Mouse (Mus musculus) hindbrain, embryonic 12.5 days (tissue): Measurements from ENCODE around the gene Mprip. TPM values are rescaled to one million over a fixed set of nuclear protein-coding genes. Genes with fewer than 3 reads are reported as not detected.
"Not testable (repeated sequence)": the region's sequence is repeated elsewhere in the genome, so short reads cannot be mapped to it uniquely, and the experiment has no call there.

Experiments used
- ATAC-seq: fragments of 200-750 bp; cut with Nextera tagmentation; 2 replicates; pipeline ENCODE4 v1.8.0; 2017; ENCODE audit warnings: moderate TSS enrichment; ENCODE audit not compliant: low FRiP score
- H3K27ac ChIP-seq: fragments of 300-500 bp; sonication (generic); 2 replicates; pipeline ENCODE4 v1.5.1; 2016; ENCODE audit warnings: mild to moderate bottlenecking
- H3K27me3 ChIP-seq: fragments of 300-500 bp; sonication (generic); 2 replicates; pipeline ENCODE4 v1.6.1; 2016; ENCODE audit warnings: mild to moderate bottlenecking
- H3K36me3 ChIP-seq: fragments of 300-500 bp; sonication (generic); 2 replicates; pipeline ENCODE4 v1.6.1; 2016; ENCODE audit warnings: mild to moderate bottlenecking
- H3K4me1 ChIP-seq: fragments of 300-500 bp; sonication (generic); 2 replicates; pipeline ENCODE4 v1.6.1; 2016
- H3K4me2 ChIP-seq: fragments of 300-500 bp; sonication (generic); replicated peaks from 2 replicates; pipeline ENCODE4 v1.6.1; 2016; ENCODE audit warnings: mild to moderate bottlenecking
- H3K4me3 ChIP-seq: fragments of 300-500 bp; sonication (generic); 2 replicates; pipeline ENCODE4 v1.5.1; 2016; ENCODE audit warnings: mild to moderate bottlenecking
- H3K9ac ChIP-seq: fragments of 300-500 bp; sonication (generic); 2 replicates; pipeline ENCODE4 v1.6.1; 2016; ENCODE audit warnings: mild to moderate bottlenecking, moderate library complexity
- H3K9me3 ChIP-seq: fragments of 300-500 bp; sonication (generic); replicated peaks from 2 replicates; pipeline ENCODE4 v1.6.1; 2016; ENCODE audit warnings: mild to moderate bottlenecking
- WGBS: fragments of 180-500 bp; shearing (Covaris S2); methylation state at CpG from one replicate; pipeline ENCODE4 v1.1.7; 2016; 5-methylcytosine and 5-hydroxymethylcytosine counted together
- polyA plus RNA-seq: library from polyadenylated mRNA; unstranded; fragments of >200 nt; fragmentation: Nextera tagmentation; extraction: Ambion mirVana; gene quantifications from 2 replicates; pipeline ENCODE4 v1.2.1, GENCODE M21; 2016

Gene Mprip
- polyA plus RNA-seq, 1 experiment from 2014 or later = 113 TPM

GRCm38 (mm10) chr11:59732407-59733066, 71.4 kb downstream of the Mprip start:
- Histone ChIP-seq H3K27me3 (no peaks in the 10 kb centered on the region), H3K9ac (no peak overlapping the region), H3K9me3 (no peaks in the 10 kb centered on the region), H3K36me3 (peaks cover 61% of the 10 kb centered on the region), H3K4me1 (no peaks in the 10 kb centered on the region), H3K4me3 (no peak overlapping the region), H3K4me2 (no peak overlapping the region), H3K27ac (no peak overlapping the region)
- no peak for ATAC-seq
- 58% methylated on average over 1 of the region's 1 CpGs for WGBS

- H3K4me2 ChIP-seq, ATAC-seq, H3K27me3 ChIP-seq, H3K9me3 ChIP-seq, H3K27ac ChIP-seq, H3K4me3 ChIP-seq, H3K9ac ChIP-seq, H3K4me1 ChIP-seq: not testable (repeated sequence)
- peaks cover 61% of the 10 kb centered on the region for H3K36me3 ChIP-seq
- 79% methylated on average over 5 of the region's 5 CpGs for WGBS
Observed at GRCm38 (mm10) chr11:59733600-59733999, 72.5 kb downstream of the Mprip start.

- WGBS = 90% methylated on average over 1 of the region's 1 CpGs
Observed at GRCm38 (mm10) chr11:59734335-59734734, 73.2 kb downstream of the Mprip start.

GRCm38 (mm10) chr11:59735938-59736337, 74.8 kb downstream of the Mprip start:
- H3K27ac ChIP-seq, H3K4me2 ChIP-seq, H3K27me3 ChIP-seq, ATAC-seq, H3K4me1 ChIP-seq, H3K9ac ChIP-seq, H3K4me3 ChIP-seq, H3K9me3 ChIP-seq: not testable (repeated sequence)
- H3K36me3 ChIP-seq = peaks cover 68% of the 10 kb centered on the region
- 92% methylated on average over 4 of the region's 4 CpGs for WGBS

More at GRCm38 (mm10) chr11:59734335-59734734, 73.2 kb downstream of the Mprip start:
- ATAC-seq = no peak
- H3K36me3 ChIP-seq = peaks cover 61% of the 10 kb centered on the region
- H3K4me3 ChIP-seq = no peak overlapping the region
- H3K4me1 ChIP-seq = no peaks in the 10 kb centered on the region
- H3K9ac ChIP-seq = no peak overlapping the region
- no peak overlapping the region for H3K4me2 ChIP-seq
- no peaks in the 10 kb centered on the region for H3K9me3 ChIP-seq
- H3K27ac ChIP-seq = no peak overlapping the region
- no peaks in the 10 kb centered on the region for H3K27me3 ChIP-seq

DNA sequence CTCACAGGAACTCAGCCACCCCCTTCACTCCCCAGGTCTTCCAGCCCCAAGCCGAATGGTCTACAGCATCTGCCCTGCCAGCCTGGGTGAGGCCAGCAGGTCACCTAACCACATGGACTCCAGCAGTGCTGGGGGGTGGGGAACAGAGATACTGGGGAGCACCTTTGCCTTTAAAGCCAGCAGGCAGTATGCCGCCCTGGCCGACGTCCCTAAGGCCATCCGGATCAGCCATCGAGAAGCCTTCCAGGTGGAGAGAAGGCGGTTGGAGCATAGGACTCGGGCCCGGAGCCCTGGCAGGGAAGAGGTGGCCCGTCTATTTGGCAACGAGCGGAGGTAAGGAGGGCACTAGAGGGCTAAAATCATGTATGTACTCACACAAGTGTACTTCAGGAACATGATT, 76.1 kb downstream of the Mprip start:
- Histone ChIP-seq H3K9ac (no peak overlapping the region), H3K27me3 (no peaks in the 10 kb centered on the region), H3K4me3 (no peak overlapping the region), H3K36me3 (peaks cover 69% of the 10 kb centered on the region), H3K27ac (no peak overlapping the region), H3K4me1 (no peaks in the 10 kb centered on the region), H3K9me3 (no peaks in the 10 kb centered on the region), H3K4me2 (no peak overlapping the region)
- whole genome bisulfite sequencing = 94% methylated on average over 12 of the region's 12 CpGs
- no peak for ATAC-seq

DNA sequence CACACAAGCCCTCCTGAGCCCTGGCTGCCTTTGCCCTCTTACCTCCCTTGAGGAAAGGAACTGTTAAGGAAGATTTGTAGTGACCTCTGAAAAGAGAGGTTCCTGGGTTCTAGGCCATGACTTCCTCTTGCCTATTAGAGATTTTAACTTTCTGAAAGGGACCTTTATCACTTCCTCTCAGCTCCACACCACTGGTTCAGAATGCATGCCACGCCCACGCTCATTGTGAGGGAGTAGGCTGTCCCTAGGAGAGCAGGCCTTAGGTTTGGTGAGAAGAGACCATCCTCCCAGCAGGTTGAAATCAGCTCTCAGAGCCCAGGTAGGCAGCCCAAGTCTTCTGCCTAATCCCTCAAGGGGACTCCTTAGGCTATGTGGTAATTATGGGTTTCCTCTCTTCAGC, 78.9 kb downstream of the Mprip start:
- 88% methylated on average over 2 of the region's 2 CpGs for WGBS
- no peaks in the 10 kb centered on the region for H3K4me1 ChIP-seq
- no peak overlapping the region for H3K27ac ChIP-seq
- no peaks in the 10 kb centered on the region for H3K9me3 ChIP-seq
- H3K36me3 ChIP-seq = peaks cover 95% of the 10 kb centered on the region
- H3K4me3 ChIP-seq = no peak overlapping the region
- no peak overlapping the region for H3K9ac ChIP-seq
- H3K27me3 ChIP-seq = no peaks in the 10 kb centered on the region
- H3K4me2 ChIP-seq = no peak overlapping the region
- no peak for ATAC-seq

- Histone ChIP-seq H3K27me3 (no peaks in the 10 kb centered on the region), H3K27ac (no peak overlapping the region), H3K9me3 (no peaks in the 10 kb centered on the region), H3K9ac (no peak overlapping the region), H3K4me2 (no peak overlapping the region), H3K4me3 (no peak overlapping the region), H3K4me1 (no peaks in the 10 kb centered on the region), H3K36me3 (peaks cover 85% of the 10 kb centered on the region)
- no peak for ATAC-seq
- WGBS = 96% methylated on average over 5 of the region's 5 CpGs
Observed at GRCm38 (mm10) chr11:59741915-59742314, 80.8 kb downstream of the Mprip start.

DNA sequence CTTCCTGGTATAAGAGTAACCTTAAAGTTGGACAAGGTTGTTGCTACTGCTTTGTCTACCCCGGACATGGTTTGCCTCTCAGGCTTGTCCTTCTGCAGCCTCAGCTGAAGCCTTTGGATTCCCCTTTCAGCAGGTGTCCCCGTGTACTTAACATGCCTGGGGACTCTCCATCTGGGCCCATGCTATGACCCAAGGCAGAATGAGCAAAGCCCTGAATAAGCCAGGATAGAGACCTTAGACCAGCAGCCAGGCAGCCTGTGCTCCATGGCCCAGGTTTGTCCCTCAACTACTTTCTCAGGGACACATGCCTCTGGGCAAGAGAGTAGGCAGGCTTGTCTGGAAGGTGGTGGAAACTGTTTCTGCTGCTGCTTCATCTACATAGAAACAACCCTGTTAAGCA, 82.2 kb downstream of the Mprip start:
- ATAC-seq = no peak
- Histone ChIP-seq H3K9me3 (no peaks in the 10 kb centered on the region), H3K4me2 (no peak overlapping the region), H3K4me1 (no peaks in the 10 kb centered on the region), H3K9ac (no peak overlapping the region), H3K36me3 (peaks cover 71% of the 10 kb centered on the region), H3K27ac (no peak overlapping the region), H3K4me3 (no peak overlapping the region), H3K27me3 (no peaks in the 10 kb centered on the region)
- WGBS = 95% methylated on average over 2 of the region's 2 CpGs

DNA sequence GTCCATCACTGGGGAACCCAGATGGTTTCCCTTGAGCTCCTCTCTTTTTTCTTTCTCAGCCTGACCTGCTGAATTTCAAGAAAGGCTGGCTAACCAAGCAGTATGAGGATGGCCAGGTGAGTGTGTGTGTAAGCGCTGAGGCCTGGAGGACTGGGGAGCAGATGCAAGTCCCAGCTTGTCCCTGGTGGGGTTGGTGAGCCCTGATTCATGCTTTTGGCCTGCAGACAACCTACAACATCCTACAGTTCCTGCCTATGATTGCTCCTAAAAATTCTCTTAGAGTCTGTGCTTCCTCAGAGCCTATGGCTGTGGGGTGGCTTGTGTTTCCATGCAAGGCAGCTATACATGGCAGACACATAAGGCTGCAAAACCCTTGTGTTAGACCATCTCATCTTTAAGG, 82.6 kb downstream of the Mprip start:
- H3K4me1 ChIP-seq = no peaks in the 10 kb centered on the region
- no peaks in the 10 kb centered on the region for H3K9me3 ChIP-seq
- H3K4me2 ChIP-seq = no peak overlapping the region
- no peak overlapping the region for H3K4me3 ChIP-seq
- ATAC-seq = no peak
- H3K36me3 ChIP-seq = peaks cover 68% of the 10 kb centered on the region
- 100% methylated on average over 1 of the region's 1 CpGs for WGBS
- H3K9ac ChIP-seq = no peak overlapping the region
- no peaks in the 10 kb centered on the region for H3K27me3 ChIP-seq
- H3K27ac ChIP-seq = no peak overlapping the region

GRCm38 (mm10) chr11:59744374-59744773, 83.3 kb downstream of the Mprip start:
- no peak for ATAC-seq
- no peak overlapping the region for H3K9ac ChIP-seq
- H3K9me3 ChIP-seq = no peaks in the 10 kb centered on the region
- no peak overlapping the region for H3K27ac ChIP-seq
- no peak overlapping the region for H3K4me2 ChIP-seq
- peaks cover 67% of the 10 kb centered on the region for H3K36me3 ChIP-seq
- H3K27me3 ChIP-seq = no peaks in the 10 kb centered on the region
- H3K4me1 ChIP-seq = no peaks in the 10 kb centered on the region
- 96% methylated on average over 4 of the region's 4 CpGs for WGBS
- no peak overlapping the region for H3K4me3 ChIP-seq

DNA sequence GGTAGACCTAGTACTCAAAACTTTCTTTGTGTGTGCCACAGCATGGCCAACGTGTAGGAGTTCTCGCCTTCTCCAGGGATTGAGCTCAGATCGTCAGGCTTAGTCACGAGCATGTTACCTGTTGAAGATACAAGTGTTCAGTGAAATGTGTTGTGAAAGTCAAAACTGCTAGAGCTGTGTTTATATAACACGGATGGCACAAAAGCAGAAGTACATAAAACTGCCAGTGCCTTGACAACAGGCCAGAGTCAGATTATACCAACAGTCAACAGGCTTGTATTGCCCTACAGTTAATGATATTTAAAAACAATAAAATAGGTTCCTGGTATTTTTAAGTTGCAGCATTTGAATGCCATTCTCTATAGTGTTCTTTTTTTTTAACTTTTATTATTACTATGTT, 84.7 kb downstream of the Mprip start:
- Histone ChIP-seq H3K4me3 (no peak overlapping the region), H3K9me3 (no peaks in the 10 kb centered on the region), H3K4me1 (no peaks in the 10 kb centered on the region), H3K4me2 (no peak overlapping the region), H3K27ac (no peak overlapping the region), H3K27me3 (no peaks in the 10 kb centered on the region), H3K36me3 (peaks cover 69% of the 10 kb centered on the region), H3K9ac (no peak overlapping the region)
- 93% methylated on average over 5 of the region's 5 CpGs for WGBS
- ATAC-seq = no peak

DNA sequence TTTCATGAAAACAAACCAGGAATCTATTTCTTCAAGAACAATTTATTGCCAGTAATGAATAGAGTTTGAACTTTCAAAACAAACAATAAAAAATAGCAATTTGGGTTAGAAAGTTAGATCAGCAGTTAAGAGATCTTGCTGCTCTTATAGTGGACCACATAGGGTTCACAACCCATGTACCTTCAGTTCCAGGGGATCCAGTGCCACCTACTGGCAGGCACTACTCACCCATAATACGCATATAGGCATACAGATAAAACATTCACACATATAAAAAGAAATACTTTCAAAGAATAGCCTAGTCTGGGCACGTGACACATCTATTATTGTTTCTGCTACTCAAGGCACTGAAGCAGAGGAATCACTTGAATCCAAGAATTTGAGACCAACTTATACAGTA, 85.5 kb downstream of the Mprip start:
- no peaks in the 10 kb centered on the region for H3K4me1 ChIP-seq
- H3K4me2 ChIP-seq = no peak overlapping the region
- peaks cover 67% of the 10 kb centered on the region for H3K36me3 ChIP-seq
- H3K9me3 ChIP-seq = no peaks in the 10 kb centered on the region
- ATAC-seq = no peak
- H3K9ac ChIP-seq = no peak overlapping the region
- H3K27me3 ChIP-seq = no peaks in the 10 kb centered on the region
- no peak overlapping the region for H3K27ac ChIP-seq
- WGBS = 80% methylated on average over 2 of the region's 2 CpGs
- no peak overlapping the region for H3K4me3 ChIP-seq

DNA sequence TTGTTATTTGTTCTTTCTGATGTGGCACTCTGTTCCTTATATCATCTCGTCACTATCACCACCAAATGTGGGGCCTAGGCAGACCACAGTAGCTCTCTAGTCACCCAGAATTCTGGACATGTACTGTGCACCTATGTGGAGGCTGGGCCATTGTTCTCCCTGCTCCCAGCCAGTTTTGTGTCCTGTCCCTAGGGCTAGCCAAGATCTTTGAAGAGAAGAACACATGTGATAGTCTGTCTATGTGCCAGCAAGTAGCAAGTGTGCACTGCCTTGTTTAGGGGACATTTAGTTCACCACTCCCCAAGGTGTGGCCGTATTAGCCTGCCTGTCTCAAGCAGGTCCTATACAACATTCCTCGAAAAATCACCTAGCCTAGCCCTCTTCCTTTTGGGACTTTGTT, 87.9 kb downstream of the Mprip start:
- Histone ChIP-seq H3K9ac (no peak overlapping the region), H3K4me2 (no peak overlapping the region), H3K9me3 (no peaks in the 10 kb centered on the region), H3K36me3 (peaks cover 67% of the 10 kb centered on the region), H3K4me1 (no peaks in the 10 kb centered on the region), H3K4me3 (no peak overlapping the region), H3K27me3 (no peaks in the 10 kb centered on the region), H3K27ac (no peak overlapping the region)
- no peak for ATAC-seq
- 86% methylated on average over 3 of the region's 3 CpGs for WGBS
